Mouse (Mus musculus) telencephalon, adult 2 months (tissue): ENCODE results near the gene Man1c1.

Experiments
- DNase-seq: peaks from one replicate; pipeline ENCODE4 v3.0.0-alpha.2; 2011; ENCODE audit warnings: low read depth, low spot score

Gene Man1c1

DNA sequence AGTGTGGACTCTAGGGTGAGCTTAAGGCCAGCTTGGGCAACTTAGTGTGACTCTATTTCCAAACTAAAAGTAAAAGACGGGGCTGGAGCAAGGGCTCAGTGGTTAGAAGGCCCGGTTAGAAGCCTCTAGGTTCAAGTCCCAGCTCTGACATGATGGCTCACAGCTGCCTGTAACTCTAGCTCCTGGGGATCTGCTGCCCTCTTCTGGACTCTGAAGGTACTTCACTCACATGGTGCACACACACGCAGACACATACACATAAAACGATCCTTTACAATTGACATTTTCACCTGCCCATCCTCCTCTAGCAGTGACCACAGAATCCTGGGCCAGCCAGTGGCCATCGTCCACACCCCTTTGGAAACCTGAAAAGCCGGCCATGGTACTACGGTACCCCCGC is 154.2 kb downstream of the Man1c1 start:
- DNase-seq: no peak

DNA sequence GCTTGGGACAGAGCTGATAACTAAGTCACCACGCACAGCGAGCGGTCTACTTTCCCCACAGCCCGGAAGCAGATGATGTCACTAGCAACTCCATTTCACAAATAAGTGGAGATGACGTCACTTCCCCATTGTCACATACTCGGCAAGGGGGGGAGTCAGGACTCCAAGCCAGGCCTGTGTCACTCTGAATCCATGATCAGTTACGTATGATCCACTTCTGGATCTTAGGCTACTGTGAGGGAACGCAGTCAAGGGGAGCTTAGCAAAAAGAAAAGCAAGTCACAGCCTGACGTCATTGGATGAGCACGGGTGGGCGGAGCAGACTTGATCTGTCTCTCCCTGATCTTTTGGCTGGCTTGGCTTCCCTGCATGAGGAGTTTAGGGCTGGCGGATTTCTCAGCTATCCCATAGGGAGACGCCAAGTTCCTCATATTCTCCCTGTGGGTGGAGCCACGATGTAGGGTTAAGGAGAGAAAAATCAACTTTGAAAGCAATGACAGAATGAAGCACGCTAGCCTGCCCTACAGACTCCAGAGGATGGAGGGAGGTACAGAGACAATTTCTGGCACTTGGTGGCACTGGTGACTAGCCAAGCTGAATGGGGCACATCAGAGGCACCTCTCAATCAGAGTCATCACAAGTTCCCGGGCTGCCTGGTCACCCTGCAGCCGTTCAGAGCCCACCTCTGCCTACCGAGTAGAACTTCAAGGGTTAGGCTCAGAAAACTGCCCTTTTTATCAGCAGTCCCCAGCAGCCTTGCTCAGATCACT is 155.7 kb downstream of the Man1c1 start:
- peak; percentile 26 for DNase-seq

DNA sequence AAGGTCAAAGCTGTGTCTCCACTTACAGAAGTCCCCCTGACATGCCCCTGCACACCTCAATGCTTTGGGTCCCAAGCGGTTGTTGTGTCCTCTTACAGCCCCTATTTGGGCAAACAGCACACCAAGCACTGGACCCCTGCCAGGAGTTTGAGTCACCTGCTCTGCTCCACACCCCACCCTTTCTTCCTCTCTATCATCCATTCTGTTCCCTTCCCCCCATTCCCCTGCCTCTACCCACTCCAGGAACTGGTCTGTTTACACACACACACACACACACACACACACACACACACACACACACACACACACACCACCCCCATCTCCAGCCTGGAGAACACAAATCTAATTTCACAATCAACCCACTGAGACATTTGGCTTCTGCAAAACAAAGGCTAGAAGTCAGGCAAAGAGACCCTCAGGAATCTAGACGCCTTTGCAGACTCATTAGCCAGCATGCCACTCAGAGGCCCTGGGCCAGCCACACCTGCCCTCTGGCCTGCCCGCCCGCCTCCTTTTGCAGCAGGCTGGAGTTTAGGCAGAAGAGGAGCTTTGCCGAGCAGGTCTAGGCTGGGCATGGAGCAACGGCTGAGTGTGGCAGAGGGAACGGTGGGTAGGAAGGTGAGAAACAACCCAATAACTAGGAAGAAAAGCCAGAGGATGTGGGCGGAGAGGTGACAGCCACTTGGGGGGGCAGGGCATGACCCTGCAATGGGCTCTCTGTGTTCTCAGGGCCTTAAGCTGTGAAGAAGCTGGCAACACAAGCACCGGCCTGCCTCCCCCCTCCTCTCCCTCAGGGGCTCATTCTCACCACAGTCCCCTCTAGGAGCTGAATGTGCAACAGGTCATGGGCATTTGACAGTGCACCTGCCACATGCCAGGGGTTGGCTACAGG is 157.0 kb downstream of the Man1c1 start:
- no peak for DNase-seq

DNA sequence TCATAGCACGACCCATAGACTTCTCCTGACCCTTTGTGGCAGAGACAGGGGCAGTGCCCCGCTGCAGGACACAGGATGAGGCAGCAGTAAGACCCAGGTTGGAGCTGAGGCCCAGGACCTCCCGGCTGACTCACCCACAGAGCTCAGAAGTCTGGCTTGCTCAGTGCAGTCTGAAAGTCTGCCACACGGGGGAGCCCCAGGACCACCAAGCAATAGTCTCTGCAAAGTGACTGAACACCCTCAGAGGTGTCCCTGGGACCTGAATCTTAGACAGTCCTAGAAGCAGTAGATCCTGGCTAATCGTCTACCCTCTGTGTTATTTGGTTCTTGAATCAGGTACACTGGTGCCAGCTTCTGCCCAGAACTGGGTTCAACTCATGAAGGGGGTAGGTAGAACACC is 160.8 kb downstream of the Man1c1 start:
- DNase-seq: peak; percentile 68

DNA sequence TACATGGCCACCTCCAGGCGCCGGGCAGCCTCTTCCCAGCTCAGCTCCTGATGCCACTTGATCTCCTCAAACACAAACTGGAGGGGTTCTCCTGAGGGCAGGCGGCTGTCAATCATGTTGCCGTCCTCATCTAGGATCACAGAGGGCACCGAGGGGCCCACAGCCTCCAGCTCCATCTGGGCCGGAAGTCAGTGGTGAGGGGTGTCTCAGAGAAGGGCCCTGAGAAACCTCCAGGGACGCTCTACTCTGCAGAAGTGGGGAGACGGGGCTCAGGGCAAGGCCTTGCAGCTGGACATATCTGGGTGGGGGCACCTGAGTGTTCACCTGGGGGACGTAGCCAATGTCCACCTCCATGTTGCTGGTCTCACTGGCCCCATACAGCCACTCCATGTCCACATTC is 161.4 kb downstream of the Man1c1 start:
- DNase-seq: no peak

DNA sequence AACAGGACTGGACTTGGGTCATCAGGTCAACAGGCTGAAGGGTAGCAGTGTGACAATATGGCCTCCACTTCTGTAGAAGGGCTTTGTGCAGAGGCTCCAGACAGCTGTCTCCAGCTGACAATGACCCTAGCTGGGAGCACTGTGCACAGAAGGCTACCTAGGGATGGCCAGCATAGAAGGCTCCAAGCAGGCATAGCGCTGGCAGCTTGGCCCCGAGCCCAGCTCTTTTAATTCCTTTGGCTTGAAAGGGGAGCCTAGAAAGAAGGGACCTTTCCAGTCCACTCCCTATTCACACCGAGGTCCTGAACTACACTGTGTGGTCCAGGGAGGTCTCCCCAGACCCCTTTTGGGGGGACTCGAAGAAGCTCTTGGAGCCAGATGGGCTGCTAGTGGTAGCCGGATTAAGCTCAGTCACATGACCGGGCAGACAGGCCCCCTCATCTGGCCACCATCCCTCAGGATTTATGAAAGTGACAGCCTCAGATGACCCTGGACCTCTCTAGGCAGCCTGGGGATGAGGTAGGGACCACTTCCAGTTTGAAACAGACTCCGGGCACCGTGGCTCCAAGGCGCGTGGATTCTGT is 165.0 kb downstream of the Man1c1 start:
- DNase-seq: no peak

DNA sequence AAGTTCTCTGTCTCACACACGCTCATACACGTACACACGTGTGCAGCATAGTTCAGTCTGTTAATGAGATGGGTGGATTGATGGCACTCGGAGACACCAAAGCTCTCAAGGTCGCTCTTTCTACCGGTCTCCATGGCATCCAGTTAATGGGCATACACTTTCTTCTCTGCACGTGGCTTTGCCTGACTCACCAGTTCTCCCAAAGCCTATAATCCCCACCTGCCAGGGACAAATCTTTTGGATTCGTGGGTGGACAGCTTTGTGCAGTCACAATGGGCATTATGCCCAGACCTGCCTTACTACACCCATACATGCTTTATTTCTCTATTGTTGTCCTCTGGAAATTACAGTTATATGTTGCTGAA is 168.3 kb downstream of the Man1c1 start:
- DNase-seq: peak; percentile 77

DNA sequence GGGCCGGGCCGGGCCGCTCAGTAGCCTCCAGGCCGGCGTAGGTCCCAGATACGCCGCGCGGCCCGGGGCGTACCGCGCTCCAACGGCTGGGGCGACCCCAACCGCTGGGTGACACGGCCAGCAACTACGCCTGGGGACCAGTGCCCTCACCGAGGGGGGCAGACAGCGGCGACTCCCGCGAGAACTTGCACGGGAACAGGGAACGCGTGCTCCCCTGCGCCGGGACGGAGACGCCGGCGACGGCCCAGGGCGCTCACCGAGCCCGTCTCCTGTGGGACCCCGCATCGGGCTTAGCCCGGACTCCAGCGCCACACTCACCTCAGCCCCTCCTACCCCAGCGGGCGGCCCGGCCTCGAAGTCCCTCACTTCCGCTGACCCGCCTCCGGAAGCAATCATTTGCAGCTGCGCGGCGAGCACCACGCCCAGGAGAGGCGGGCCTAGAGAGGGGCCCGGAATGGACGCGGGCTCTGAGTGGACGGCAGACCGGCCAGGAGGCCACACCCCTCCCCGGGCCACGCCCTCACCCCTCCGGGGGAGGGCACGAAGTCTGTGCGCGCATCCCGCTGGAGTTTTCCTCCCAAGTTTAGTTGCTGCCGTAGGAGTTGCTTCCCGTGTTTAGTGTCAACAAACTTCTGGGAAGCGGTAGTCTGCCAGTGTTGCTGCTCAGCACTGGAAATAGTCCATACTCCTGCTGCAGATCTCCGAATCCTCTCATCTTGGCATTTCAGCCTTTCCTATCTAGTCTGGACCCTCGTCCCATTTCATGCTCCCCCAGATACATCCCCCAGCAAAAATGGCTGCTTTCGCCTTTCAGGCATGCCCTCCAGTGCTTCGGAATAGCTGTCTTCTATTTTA is 168.9 kb downstream of the Man1c1 start, which contains the start of gene Mtfr1l:
TSS of gene Mtfr1l (minus strand) at position 456 of the 855 bp plus-strand sequence.
- DNase-seq: peak; percentile 95

DNA sequence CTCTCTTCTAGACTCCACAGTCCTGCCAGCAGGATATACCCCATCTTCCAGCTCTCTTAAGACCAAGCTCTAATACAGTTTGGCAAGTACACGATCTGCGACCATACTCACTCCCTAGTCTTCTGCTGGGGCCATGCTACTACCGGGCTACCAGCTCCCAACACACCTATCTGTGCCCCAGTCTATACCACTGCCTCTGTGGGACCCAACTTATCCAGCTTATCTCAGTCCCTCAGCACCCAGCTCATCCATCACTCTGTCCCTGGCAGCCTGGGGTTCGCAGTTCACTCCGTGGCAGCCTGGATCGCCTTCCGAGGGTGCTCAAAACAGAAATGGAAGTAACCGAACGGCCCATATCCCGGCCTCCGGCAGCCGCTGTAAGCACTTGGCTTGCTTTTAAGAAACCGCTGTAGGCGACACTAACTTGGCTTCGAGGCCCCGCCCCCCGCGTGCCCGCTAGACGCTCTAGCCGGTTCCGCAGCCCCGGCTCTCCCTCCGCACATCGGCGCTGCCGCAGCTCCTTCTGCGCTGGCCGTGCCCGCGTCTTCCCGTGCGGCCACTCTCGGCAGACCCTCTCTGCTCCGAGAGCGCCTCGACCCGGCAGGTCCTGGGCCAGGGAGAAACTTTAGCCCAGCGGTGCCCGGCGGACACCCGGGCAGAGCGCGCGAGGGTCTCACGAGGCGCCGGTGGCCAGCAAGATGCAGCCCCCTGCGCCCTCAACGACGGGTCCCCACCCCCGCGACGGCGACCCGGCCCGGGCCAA is 169.8 kb downstream of the Man1c1 start:
- DNase-seq: no peak

DNA sequence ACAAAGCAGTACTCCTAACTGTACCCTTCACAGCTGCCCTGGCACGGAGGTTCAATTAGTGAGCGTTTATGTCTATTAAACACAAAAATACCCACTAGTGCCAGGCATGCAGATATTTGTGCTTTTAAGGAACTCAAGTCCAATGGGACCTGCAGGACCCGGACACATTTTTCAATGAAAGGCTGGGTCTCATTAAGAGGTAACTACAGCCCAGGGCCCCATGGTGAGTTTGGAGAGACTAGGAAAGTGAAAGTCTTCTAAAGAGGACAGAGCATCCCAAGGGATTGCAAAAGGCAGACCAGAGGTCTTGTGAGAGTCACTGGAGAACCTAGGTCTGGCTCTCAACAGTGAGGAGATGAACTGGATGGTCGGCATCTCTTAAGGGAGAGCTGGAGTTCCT is 170.7 kb downstream of the Man1c1 start:
- DNase-seq: no peak

DNA sequence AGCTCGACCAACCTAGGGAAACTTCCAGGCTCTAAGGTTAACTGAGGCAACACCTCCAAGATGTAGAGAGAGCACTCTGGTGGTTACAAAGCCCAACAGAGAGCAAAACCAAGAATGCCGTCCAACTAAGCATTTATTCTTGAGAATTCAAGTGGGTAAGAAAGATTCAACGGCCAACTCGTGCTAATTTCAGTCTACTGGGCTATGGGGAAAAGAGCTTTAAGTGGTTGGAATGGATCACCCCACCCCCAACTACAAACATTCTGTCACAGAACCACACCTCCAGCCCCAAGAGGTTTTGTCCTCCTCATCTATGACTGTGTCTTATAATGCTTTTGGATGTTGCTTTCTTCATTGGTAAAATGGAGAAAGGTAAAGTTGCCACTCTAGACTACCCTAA is 171.2 kb downstream of the Man1c1 start:
- DNase-seq: no peak

DNA sequence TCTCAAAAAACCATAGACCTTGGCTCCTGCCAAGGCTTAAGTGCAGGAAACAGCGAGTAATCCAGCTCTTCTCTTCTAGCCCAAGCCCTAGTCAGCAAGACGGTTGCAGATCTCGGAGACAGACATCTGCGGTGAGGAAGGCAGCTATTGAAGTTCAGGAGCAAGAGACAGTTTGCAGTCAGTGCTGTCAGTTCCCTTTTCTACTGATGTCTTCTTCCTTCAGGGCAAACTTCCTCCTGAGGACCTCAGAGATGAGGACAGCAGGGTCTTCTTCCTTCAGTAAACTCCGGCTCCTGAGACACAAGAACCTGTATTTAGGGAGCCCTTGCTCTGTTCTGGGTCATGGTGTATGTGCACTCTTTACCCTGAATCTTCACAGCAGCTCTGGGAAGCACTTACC is 177.9 kb downstream of the Man1c1 start:
- DNase-seq: no peak

DNA sequence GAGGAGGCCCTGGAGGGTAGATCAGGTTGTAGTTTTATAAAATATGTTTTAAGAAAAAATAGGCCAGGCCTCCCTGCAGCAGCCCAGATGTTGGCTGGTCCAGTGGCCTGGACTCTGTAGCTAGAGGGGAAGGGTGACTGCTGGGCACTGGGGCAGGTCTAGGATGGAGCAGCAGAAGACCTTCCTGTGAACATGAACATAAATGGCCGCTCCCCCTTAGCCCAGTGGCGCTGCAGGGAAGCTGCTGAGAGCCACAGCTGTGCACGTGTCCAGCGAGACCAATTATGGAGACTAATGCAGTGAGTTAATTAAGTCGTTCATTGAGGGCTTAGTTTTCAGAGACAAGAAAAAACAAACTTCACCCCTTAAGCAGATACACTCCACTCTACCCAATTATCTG is 178.3 kb downstream of the Man1c1 start:
- no peak for DNase-seq

DNA sequence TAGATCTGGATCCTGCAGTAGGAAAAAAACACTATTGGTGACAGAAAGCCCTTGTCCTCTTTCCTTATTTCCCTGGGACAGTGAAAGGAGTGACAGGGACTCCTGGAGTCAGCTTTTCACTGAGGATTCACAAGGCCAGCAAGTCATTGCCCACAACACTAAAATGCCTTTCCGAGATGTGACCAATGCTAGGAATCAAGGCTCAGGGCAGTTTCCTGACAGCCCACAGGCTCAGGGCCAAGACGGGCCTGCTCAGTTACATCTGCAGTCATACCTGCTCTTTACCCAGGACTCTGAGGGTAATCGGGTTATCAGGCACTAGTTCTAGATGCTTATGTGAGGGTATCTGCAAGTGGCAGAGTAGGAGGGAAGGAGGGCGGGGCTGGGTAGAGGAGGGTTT is 180.6 kb downstream of the Man1c1 start:
- no peak for DNase-seq

DNA sequence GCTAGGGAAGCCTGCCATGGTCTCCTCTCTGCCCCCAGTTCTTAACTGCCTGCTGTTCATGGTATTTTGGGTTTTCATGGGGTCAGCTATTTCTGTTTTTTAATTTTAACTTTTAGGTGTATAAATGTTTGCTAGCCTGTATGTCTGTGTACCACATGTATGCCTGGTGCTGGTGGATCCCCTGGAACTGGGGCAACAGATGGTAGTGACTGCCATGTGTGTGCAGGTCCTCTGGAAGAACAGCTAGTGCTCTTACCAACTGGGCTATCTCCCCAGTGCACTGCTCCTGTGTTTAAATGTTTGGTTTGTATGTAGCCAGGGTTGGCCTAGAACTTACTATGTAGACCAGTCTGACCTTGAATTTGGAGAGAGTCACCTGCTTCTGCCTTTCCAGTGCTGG is 184.8 kb downstream of the Man1c1 start:
- DNase-seq: no peak

DNA sequence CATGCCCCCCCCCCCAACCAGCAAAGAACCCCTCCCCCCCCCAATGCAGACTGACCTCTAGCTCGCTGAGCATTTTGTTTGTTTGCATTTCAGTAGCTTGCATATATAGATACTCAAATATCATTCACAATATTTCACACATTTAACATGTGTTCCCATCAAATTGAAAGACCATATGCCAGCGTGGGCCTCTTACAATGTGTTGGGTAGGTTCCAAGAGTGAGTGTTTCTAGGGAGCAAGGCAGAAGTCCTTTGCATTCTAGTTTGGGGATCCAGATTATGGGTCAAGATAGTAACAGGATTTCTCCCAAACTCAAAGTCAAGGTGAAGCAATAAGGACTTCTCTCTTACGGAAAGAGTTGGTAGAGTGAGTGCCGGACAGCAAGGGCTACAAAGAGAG is 185.5 kb downstream of the Man1c1 start:
- DNase-seq: no peak

DNA sequence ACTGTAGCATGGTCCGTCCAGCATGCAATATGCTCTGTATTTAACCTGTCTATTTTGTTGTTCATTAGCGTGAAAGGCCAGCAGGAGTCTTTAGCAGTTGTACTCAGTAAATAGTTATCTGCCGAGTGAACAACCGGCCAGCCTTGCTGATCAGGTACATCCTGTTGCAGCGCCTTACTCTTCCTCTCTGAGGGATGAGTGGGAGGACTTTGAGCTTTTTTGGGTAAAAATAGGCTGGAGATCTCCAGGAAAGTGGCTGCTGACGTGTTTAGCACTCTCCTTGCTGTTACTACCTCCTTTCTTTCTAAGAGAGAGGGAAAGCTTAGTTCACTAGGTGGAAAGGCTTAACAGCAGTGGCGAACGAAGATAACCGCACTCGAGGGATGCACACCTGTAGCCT is 186.4 kb downstream of the Man1c1 start:
- DNase-seq: peak; percentile 77

DNA sequence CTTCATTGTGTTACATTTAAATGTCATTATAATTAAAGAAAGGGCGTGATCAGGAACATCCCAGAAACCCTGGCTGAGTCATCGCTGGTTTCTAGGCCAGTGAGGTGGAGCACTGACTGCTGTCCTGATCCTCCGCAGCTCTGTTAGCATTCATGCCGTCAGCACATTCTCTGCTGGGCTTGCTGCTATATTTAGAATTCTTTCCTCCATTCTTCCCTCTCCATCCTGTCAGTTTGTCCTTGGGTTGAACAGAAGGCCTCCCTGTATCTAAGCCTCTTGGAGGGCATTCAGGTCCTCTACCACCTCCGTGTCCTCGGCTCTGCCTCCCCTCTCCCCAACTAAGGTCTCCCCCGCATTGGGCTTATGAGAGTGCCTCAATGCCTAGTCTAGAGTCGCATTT is 187.1 kb downstream of the Man1c1 start:
- DNase-seq: no peak

DNA sequence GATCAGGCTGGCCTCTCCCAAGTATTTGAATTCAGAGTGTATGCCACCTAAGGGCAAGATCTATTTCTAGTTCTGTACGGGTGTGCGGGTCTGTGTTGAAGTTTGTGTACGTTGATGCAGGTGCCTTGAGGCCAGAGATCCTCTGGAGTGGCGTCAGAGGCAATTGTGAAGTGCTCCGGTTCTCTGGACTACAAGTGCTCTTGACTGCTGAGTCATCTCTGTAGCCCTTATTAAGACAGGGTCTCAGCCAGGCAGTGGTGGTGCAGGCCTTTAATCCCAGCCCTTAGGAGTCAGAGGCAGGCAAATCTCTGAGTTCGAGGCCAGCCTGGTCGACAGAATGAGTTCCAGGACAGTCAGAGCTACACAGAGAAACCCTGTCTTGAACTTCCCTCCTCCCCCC is 188.5 kb downstream of the Man1c1 start:
- DNase-seq: no peak

DNA sequence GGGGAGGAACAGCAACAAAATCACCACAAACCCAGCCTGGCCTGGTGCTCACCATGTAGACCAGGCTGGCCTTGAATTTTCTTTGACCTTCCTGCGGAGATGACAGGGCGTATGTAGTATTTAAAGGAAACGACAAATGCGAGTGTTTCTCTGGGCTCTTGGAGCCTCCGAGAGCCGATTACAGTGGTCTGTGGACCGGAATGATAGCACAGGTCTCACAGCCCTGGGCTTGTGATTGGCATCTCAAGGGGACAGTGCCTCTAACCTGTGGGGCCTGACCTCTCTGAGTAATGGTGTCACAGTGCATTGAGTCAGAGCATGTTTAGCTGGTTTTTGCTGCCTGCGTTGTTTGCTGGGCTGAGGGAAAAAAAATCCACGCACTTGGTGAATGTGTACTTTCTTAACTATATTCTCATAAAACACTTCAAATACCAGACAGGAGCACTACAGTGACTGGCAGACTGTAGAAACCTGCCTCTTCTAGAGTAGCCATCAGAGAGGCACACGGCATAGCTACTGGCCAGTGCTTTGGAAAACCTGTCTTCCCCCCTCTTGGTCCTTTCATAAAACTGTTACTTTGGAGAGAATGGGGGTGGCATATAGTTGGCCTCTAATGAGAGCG is 189.7 kb downstream of the Man1c1 start:
- DNase-seq: no peak
